Mouse (Mus musculus) lung, postnatal 0 days (tissue): ENCODE results near the gene B4galnt3.

Source experiments
- CTCF ChIP-seq: IDR thresholded peaks from 2 replicates; pipeline ENCODE4 v1.5.1; 2016; ENCODE audit warnings: antibody characterized with exemption, mild to moderate bottlenecking
- EP300 ChIP-seq: IDR thresholded peaks from 2 replicates; pipeline ENCODE4 v1.6.1; 2016; ENCODE audit warnings: antibody characterized with exemption, mild to moderate bottlenecking, control low read depth

DNA sequence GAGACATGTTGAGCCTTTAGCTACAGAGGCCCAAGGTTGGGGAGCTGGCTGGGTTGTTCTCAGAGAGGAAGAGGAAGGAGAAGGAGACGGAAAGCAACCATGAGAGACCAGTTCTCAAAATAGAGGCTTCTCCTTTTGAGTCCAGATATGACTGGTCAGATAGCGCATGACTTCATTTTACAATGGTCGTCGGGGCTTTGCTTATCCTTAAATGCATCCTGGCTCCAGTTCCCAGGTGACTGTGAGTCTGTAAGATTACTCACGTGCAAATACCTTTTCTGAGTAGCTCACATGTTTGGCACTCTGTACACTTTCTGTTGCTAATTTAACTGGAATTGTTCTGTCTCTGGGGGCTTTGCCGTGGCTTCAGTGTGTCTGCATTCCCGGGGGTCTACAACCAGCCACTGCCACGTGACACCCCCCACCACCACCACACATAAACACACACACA, 114.6 kb downstream of the B4galnt3 start:
- no peak for TF ChIP-seq CTCF
- TF ChIP-seq EP300, result no peak; the same call in 1 of the 2 replicates
